Mouse (Mus musculus): ENCODE data around the gene E130116L18Rik. TPM values are rescaled to one million over a fixed set of nuclear protein-coding genes. Genes with fewer than 3 reads are reported as not detected.
"Not testable (repeated sequence)": the region's sequence is repeated elsewhere in the genome, so short reads cannot be mapped to it uniquely, and the experiment has no call there.

E130116L18Rik gene
- total and polyA plus RNA-seq, 3 experiments: not detected

DNA sequence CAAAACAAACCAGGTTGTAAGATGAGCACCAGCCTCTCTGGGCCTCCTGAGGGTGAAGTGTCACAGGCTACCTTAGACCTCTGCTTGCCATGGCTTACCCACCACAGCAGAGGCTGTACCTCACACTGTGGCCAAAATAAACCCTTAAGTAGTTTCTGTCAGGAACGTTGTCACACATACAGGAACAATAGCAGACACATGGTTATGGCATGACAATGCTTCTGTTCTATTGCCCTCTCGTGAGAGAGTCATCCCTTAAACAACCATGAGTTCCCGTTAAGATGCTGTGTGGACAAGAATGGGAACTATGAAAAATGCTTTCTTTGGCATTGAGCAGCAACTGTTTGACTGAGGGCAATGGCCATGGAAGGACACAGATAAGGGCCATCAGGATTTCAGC is 1.3 kb downstream of the E130116L18Rik start, which contains the start of gene Galnt11:
Gene Galnt11 (plus strand): TSS at position 301 of the 400 bp plus-strand sequence.
- Histone ChIP-seq H3K4me3 (replicated peaks in 1 of 3; ENCODE audit: low read depth in 2 of 3, low read length in 2 of 3, poor library complexity in 1 of 3) (peak within 1 kb of the TSS; percentile 64 to 68 (median 67)), H3K79me2 (replicated peaks; ENCODE audit: control insufficient read depth, extremely low read depth, insufficient read depth, poor library complexity, severe bottlenecking) (peaks cover 21% of the 10 kb centered on the region), H3K4me1 (ENCODE audit: control insufficient read depth in 1 of 2, insufficient read depth in 2 of 2) (peaks cover 5 to 22% of the 10 kb centered on the region in 2 experiments; a peak in 3 of 4 replicates), H3K27ac (ENCODE audit: insufficient read depth, low read depth) (no peak within 1 kb of the TSS), H3K9me3 (replicated peaks; ENCODE audit: low read length) (no peaks in the 10 kb centered on the region), H3K27me3 (replicated peaks) (no peaks in the 10 kb centered on the region), H3K36me3 (replicated peaks in 1 of 2; ENCODE audit: control insufficient read depth in 1 of 2, insufficient read depth in 1 of 2, low read length in 1 of 2) (peaks cover 0 to 9% of the 10 kb centered on the region in 2 experiments), H3K4me2 (ENCODE audit: insufficient read depth, low read depth, poor library complexity, severe bottlenecking) (no peak within 1 kb of the TSS), H3K9ac (ENCODE audit: insufficient read depth, low read depth) (peak within 1 kb of the TSS; percentile 60; the same call in 1 of the 2 replicates)
- dilution Hi-C loops (cut with MboI; ENCODE audit: extremely low pct_ligation_motif_present, extremely low pct_unique_long_range_greater_than_20kb, low sequenced_read_pairs): no loop called here
- DNase-seq (ENCODE audit: extremely low read depth): no peak
- in situ Hi-C loops (cut with MboI; ENCODE audit: low pct_ligation_motif_present, low pct_unique_long_range_greater_than_20kb, low sequenced_read_pairs): no loop called here
- no peak for TF ChIP-seq SMC3 (IDR thresholded peaks at IDR 0.05; ENCODE audit: low read depth, low read length)
- TF ChIP-seq TBP (conservative IDR thresholded peaks at IDR 0.05; ENCODE audit: low read depth, low read length): no peak
- no peak for TF ChIP-seq CTCF (conservative IDR thresholded peaks at IDR 0.05 in 1 of 2, IDR thresholded peaks at IDR 0.05 in 1 of 2; ENCODE audit: low read depth in 2 of 2, low read length in 2 of 2)
- TF ChIP-seq ZC3H11A (IDR thresholded peaks at IDR 0.05; ENCODE audit: low read depth, low read length): no peak
- no peak for TF ChIP-seq RAD21 (IDR thresholded peaks at IDR 0.05; ENCODE audit: low read depth, low read length)
- no peak for TF ChIP-seq ZNF384 (IDR thresholded peaks at IDR 0.05; ENCODE audit: low read depth, low read length)
- no peak for TF ChIP-seq NRF1 (IDR thresholded peaks at IDR 0.05; ENCODE audit: low read depth, low read length)
- no peak for TF ChIP-seq JUN (IDR thresholded peaks at IDR 0.05; ENCODE audit: insufficient read depth, low read depth, low read length)
- no peak for TF ChIP-seq EP300 (IDR thresholded peaks at IDR 0.05; ENCODE audit: low read length)

GRCm38 (mm10) chr5:25215006-25215405 is 7.9 kb downstream of the E130116L18Rik start:
- in situ Hi-C loops (cut with MboI; ENCODE audit: low pct_ligation_motif_present, low pct_unique_long_range_greater_than_20kb, low sequenced_read_pairs) (no loop called here), dilution Hi-C loops (cut with MboI; ENCODE audit: extremely low pct_ligation_motif_present, extremely low pct_unique_long_range_greater_than_20kb, low sequenced_read_pairs) (no loop called here)
- Histone ChIP-seq H3K27me3 (replicated peaks) (no peaks in the 10 kb centered on the region), H3K27ac (ENCODE audit: insufficient read depth, low read depth) (no peak overlapping the region), H3K79me2 (replicated peaks; ENCODE audit: control insufficient read depth, extremely low read depth, insufficient read depth, poor library complexity, severe bottlenecking) (no peaks in the 10 kb centered on the region), H3K4me3 (replicated peaks in 1 of 3; ENCODE audit: low read depth in 2 of 3, low read length in 2 of 3, poor library complexity in 1 of 3) (no peak overlapping the region), H3K36me3 (replicated peaks in 1 of 2; ENCODE audit: control insufficient read depth in 1 of 2, insufficient read depth in 1 of 2, low read length in 1 of 2) (no peaks in the 10 kb centered on the region), H3K4me2 (ENCODE audit: insufficient read depth, low read depth, poor library complexity, severe bottlenecking) (no peak overlapping the region), H3K9ac (ENCODE audit: insufficient read depth, low read depth) (no peak overlapping the region), H3K9me3 (replicated peaks; ENCODE audit: low read length) (no peaks in the 10 kb centered on the region), H3K4me1 (ENCODE audit: control insufficient read depth in 1 of 2, insufficient read depth in 2 of 2) (peaks cover 0 to 2% of the 10 kb centered on the region in 2 experiments; a peak in 1 of 4 replicates)
- TF ChIP-seq NELFE (IDR thresholded peaks at IDR 0.05; ENCODE audit: low read depth, low read length): no peak
- TF ChIP-seq JUND (conservative IDR thresholded peaks at IDR 0.05; ENCODE audit: low read depth, low read length): no peak
- TF ChIP-seq POLR2A (IDR thresholded peaks at IDR 0.05; ENCODE audit: low read depth, low read length): no peak
- TF ChIP-seq E2F4 (IDR thresholded peaks at IDR 0.05; ENCODE audit: insufficient replicate concordance, low read depth, low read length): no peak
- no peak for DNase-seq (ENCODE audit: extremely low read depth)

DNA sequence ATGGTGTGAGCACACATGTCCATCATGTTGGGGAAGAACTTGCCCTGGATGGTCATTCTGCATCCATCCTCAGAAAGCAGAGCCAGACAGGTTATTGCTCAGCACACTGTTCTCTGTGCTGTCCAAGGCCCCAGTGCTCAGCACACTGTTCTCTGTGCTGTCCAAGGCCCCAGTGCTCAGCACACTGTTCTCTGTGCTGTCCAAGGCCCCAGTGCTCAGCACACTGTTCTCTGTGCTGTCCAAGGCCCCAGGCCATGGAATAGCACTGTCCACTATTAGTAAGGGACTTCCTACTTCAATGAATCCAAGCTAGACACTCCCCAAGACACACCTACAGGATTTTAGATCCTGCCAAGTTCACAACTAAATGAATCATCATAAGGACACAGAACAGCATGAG is 9.7 kb downstream of the E130116L18Rik start:
- H3K4me1 ChIP-seq (ENCODE audit: control insufficient read depth in 1 of 2, insufficient read depth in 2 of 2); H3K9ac ChIP-seq (ENCODE audit: insufficient read depth, low read depth); H3K79me2 ChIP-seq (replicated peaks; ENCODE audit: control insufficient read depth, extremely low read depth, insufficient read depth, poor library complexity, severe bottlenecking); H3K36me3 ChIP-seq (replicated peaks in 1 of 2; ENCODE audit: control insufficient read depth in 1 of 2, insufficient read depth in 1 of 2, low read length in 1 of 2); dilution Hi-C loops (cut with MboI; ENCODE audit: extremely low pct_ligation_motif_present, extremely low pct_unique_long_range_greater_than_20kb, low sequenced_read_pairs); in situ Hi-C loops (cut with MboI; ENCODE audit: low pct_ligation_motif_present, low pct_unique_long_range_greater_than_20kb, low sequenced_read_pairs); H3K4me2 ChIP-seq (ENCODE audit: insufficient read depth, low read depth, poor library complexity, severe bottlenecking); H3K27me3 ChIP-seq (replicated peaks); H3K4me3 ChIP-seq (replicated peaks in 1 of 3; ENCODE audit: low read depth in 2 of 3, low read length in 2 of 3, poor library complexity in 1 of 3); H3K27ac ChIP-seq (ENCODE audit: insufficient read depth, low read depth); DNase-seq (ENCODE audit: extremely low read depth); H3K9me3 ChIP-seq (replicated peaks; ENCODE audit: low read length): not testable (repeated sequence)

Measured in CH12.LX (cell line).